Mouse (Mus musculus): ENCODE data around the gene Idh3g. TPM values are rescaled to one million over a fixed set of nuclear protein-coding genes. Genes with fewer than 3 reads are reported as not detected.

The Idh3g gene
- polyA plus RNA-seq (2014; fragmentation: Nextera tagmentation; extraction: Ambion mirVana): 191 and 206 TPM in 2 replicates

DNA sequence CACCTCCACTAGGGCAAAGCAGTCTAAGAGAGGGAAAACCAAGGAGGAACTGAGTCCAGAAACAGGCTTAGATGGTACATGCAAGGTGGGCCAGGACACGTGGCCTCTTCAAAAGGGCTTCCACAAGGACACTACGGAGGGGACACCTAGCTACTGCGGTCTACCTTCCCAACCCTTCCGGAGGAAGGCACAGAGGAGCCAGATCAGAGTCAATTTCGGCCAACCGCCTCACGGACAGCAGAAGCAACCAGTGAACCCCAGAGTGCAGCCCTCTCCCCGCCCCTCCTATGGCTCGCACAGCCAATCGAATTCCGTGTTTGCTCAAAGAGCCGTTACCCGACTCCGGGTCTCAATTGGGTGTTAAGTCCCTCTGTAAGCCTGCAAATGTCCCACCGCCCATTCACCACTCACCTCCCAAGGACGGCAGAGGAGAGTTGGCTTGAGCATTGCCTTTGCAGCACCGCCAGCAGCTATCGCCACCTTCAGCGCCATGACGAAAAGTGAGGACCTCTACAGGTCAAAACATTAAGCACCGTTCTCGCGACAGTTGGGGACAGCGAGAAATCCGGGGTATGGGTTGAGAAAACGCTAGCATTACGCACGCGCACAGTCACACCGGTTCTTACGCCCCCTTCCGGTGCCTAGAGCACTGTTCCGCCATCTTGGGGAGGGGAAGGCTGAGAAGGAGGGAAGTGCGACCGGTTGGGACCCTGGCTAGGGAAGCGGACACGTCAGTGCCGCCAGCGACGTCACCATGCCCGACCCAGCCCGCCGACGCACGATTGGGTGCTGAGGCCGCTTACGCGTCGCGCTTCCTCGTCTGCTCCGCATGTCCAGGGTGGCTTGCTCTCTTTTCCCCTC lies at the start of gene Idh3g, which contains the start of gene Ssr4:
TSS of gene Idh3g (minus strand) at position 534 of the 861 bp plus-strand sequence.
TSS of gene Ssr4 (plus strand) at position 665 of the 861 bp plus-strand sequence.
- peak; percentile 97 for ATAC-seq (ENCODE audit: low FRiP score)
- Histone ChIP-seq H3K4me3 (ENCODE audit: low read depth, low read length) (peak within 1 kb of the TSS; percentile 54), H3K9ac (ENCODE audit: low read depth, low read length) (peak within 1 kb of the TSS; percentile 71), H3K4me2 (replicated peaks; ENCODE audit: low read depth, low read length) (peak within 1 kb of the TSS; percentile 55), H3K4me1 (replicated peaks; ENCODE audit: control insufficient read depth, insufficient read depth, low read length) (no peaks in the 10 kb centered on the region), H3K36me3 (ENCODE audit: control insufficient read depth, insufficient read depth, low read length) (no peaks in the 10 kb centered on the region), H3K9me3 (ENCODE audit: control insufficient read depth, low read length) (no peaks in the 10 kb centered on the region), H3K27me3 (ENCODE audit: control insufficient read depth, insufficient read depth, low read length) (no peaks in the 10 kb centered on the region), H3K27ac (ENCODE audit: low read depth, low read length) (peak within 1 kb of the TSS; percentile 64)
- WGBS: 9% methylated on average over 47 of the region's 52 CpGs
- peak; percentile 94 for DNase-seq (ENCODE audit: low spot score)

DNA sequence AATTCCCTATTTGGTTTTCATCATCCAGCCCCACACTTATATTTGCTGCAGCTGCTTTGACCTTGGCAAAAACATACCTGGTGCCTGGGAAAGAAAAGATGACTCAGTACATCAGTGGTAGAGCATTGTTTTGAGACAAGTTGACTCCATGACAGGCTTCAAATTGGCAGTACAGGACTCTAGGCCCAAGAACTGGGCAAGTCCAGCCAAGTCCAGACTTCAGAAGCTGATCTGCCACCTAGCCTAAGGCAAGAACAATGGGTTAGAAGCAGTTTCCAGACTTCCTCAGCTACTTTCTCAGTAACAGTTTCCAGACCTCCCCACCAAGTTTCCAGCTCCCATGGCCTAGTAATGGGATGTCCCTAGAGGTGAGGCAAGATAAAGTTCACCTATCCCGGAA lies 49.0 kb upstream of the Idh3g start:
- DNase-seq (ENCODE audit: low spot score) (no peak), ATAC-seq (ENCODE audit: low FRiP score) (no peak)
- Histone ChIP-seq H3K4me3 (ENCODE audit: low read depth, low read length) (no peak overlapping the region), H3K4me2 (replicated peaks; ENCODE audit: low read depth, low read length) (no peak overlapping the region), H3K27me3 (ENCODE audit: control insufficient read depth, insufficient read depth, low read length) (no peaks in the 10 kb centered on the region), H3K9me3 (ENCODE audit: control insufficient read depth, low read length) (no peaks in the 10 kb centered on the region), H3K9ac (ENCODE audit: low read depth, low read length) (no peak overlapping the region), H3K27ac (ENCODE audit: low read depth, low read length) (no peak overlapping the region), H3K36me3 (ENCODE audit: control insufficient read depth, insufficient read depth, low read length) (no peaks in the 10 kb centered on the region), H3K4me1 (replicated peaks; ENCODE audit: control insufficient read depth, insufficient read depth, low read length) (no peaks in the 10 kb centered on the region)
- 92% methylated on average over 1 of the region's 1 CpGs for WGBS

DNA sequence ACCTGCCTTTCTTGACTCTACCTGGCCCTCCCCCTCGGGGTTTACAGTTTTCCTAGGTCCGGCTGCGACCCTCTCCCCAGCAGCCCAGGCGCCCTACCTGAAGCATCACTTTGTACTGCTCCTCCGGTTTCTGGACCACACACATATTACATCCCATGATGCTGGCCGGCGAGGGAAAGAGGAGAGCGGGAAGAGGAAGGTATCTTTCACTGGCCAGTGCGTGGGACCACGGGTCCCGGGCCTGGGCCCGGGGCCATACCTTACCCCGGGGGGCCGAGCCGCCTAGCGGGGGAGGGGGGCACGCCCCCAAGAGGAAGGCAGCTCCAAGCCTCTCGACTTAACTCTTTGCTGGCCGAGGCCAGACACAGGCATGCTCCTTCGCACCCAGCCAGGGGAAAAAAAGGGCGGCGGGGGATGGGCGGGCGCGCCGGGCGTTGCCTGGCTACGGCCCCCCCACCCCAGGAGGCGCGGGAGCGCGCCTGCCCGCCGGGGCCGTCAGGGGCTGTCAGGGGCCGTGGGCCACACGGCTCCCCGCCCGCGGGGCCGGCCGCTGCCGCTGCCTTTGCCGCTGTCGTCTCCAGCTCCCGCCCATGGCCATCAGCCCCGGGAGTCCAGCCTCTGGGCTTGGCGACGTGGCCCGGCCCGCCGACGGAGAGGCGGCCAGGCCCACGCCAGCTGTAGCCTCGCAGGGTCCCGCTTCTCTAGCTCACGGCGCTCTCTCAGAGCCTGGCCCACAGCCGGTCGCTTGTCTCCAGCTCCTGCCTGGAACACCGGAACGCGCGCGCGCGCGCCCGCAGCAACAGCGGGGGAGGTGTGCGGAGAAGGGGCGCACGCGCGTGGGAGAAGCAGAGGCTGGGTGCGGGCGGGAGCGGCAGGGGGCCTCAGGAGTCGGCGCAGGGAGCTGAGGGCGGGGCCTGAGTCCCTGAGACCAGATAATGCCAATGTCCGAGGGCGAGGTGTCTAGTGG lies 37.8 kb upstream of the Idh3g start, which contains the start of gene Pdzd4:
TSS of gene Pdzd4 (minus strand) at position 785 of the 967 bp plus-strand sequence.
- Histone ChIP-seq H3K27me3 (ENCODE audit: control insufficient read depth, insufficient read depth, low read length) (peaks cover 4% of the 10 kb centered on the region; the same call in 1 of the 2 replicates), H3K36me3 (ENCODE audit: control insufficient read depth, insufficient read depth, low read length) (no peaks in the 10 kb centered on the region), H3K27ac (ENCODE audit: low read depth, low read length) (peak within 1 kb of the TSS; percentile 72), H3K9me3 (ENCODE audit: control insufficient read depth, low read length) (no peaks in the 10 kb centered on the region), H3K4me1 (replicated peaks; ENCODE audit: control insufficient read depth, insufficient read depth, low read length) (no peaks in the 10 kb centered on the region), H3K9ac (ENCODE audit: low read depth, low read length) (peak within 1 kb of the TSS; percentile 71), H3K4me3 (ENCODE audit: low read depth, low read length) (peak within 1 kb of the TSS; percentile 57), H3K4me2 (replicated peaks; ENCODE audit: low read depth, low read length) (peak within 1 kb of the TSS; percentile 63)
- DNase-seq (ENCODE audit: low spot score) (peak; percentile 77), ATAC-seq (ENCODE audit: low FRiP score) (peak; percentile 86)
- WGBS: 14% methylated on average over 61 of the region's 84 CpGs

- H3K9me3 ChIP-seq (ENCODE audit: control insufficient read depth, low read length): no peaks in the 10 kb centered on the region
- peaks cover 4% of the 10 kb centered on the region; the same call in 1 of the 2 replicates for H3K27me3 ChIP-seq (ENCODE audit: control insufficient read depth, insufficient read depth, low read length)
- no peak overlapping the region; the same call in 1 of the 2 replicates for H3K27ac ChIP-seq (ENCODE audit: low read depth, low read length)
- DNase-seq (ENCODE audit: low spot score) (peak; percentile 25), ATAC-seq (ENCODE audit: low FRiP score) (peak; percentile 63)
- H3K4me2 ChIP-seq (replicated peaks; ENCODE audit: low read depth, low read length): peak overlapping the region; percentile 63
- peak overlapping the region; percentile 71; the same call in 1 of the 2 replicates for H3K9ac ChIP-seq (ENCODE audit: low read depth, low read length)
- 8% methylated on average over 17 of the region's 17 CpGs for WGBS
- H3K36me3 ChIP-seq (ENCODE audit: control insufficient read depth, insufficient read depth, low read length): no peaks in the 10 kb centered on the region
- H3K4me3 ChIP-seq (ENCODE audit: low read depth, low read length): peak overlapping the region; percentile 57
- H3K4me1 ChIP-seq (replicated peaks; ENCODE audit: control insufficient read depth, insufficient read depth, low read length): no peaks in the 10 kb centered on the region
Measured at GRCm38 (mm10) chrX:73823747-73824146, 37.0 kb upstream of the Idh3g start.

- Histone ChIP-seq H3K36me3 (ENCODE audit: control insufficient read depth, insufficient read depth, low read length) (no peaks in the 10 kb centered on the region), H3K4me3 (ENCODE audit: low read depth, low read length) (no peak overlapping the region), H3K9me3 (ENCODE audit: control insufficient read depth, low read length) (no peaks in the 10 kb centered on the region), H3K4me2 (replicated peaks; ENCODE audit: low read depth, low read length) (no peak overlapping the region), H3K27me3 (ENCODE audit: control insufficient read depth, insufficient read depth, low read length) (no peaks in the 10 kb centered on the region), H3K27ac (ENCODE audit: low read depth, low read length) (no peak overlapping the region), H3K9ac (ENCODE audit: low read depth, low read length) (no peak overlapping the region), H3K4me1 (replicated peaks; ENCODE audit: control insufficient read depth, insufficient read depth, low read length) (no peaks in the 10 kb centered on the region)
- ATAC-seq (ENCODE audit: low FRiP score): no peak
- WGBS: 54% methylated on average over 3 of the region's 3 CpGs
- DNase-seq (ENCODE audit: low spot score): no peak
Measured at GRCm38 (mm10) chrX:73816596-73817314, 30.1 kb upstream of the Idh3g start.

GRCm38 (mm10) chrX:73815072-73815471 lies 28.4 kb upstream of the Idh3g start:
- peak; percentile 69; the same call in 1 of the 2 replicates for ATAC-seq (ENCODE audit: low FRiP score)
- no peak overlapping the region for H3K27ac ChIP-seq (ENCODE audit: low read depth, low read length)
- peak overlapping the region; percentile 22 for H3K4me3 ChIP-seq (ENCODE audit: low read depth, low read length)

GRCm38 (mm10) chrX:73805814-73806213 lies 19.1 kb upstream of the Idh3g start:
- no peak for ATAC-seq (ENCODE audit: low FRiP score)
- WGBS: 67% methylated on average over 1 of the region's 1 CpGs
- Histone ChIP-seq H3K9me3 (ENCODE audit: control insufficient read depth, low read length) (no peaks in the 10 kb centered on the region), H3K27ac (ENCODE audit: low read depth, low read length) (no peak overlapping the region), H3K4me3 (ENCODE audit: low read depth, low read length) (no peak overlapping the region), H3K4me2 (replicated peaks; ENCODE audit: low read depth, low read length) (no peak overlapping the region), H3K4me1 (replicated peaks; ENCODE audit: control insufficient read depth, insufficient read depth, low read length) (no peaks in the 10 kb centered on the region), H3K9ac (ENCODE audit: low read depth, low read length) (no peak overlapping the region), H3K27me3 (ENCODE audit: control insufficient read depth, insufficient read depth, low read length) (no peaks in the 10 kb centered on the region), H3K36me3 (ENCODE audit: control insufficient read depth, insufficient read depth, low read length) (no peaks in the 10 kb centered on the region)
- DNase-seq (ENCODE audit: low spot score): no peak

More at GRCm38 (mm10) chrX:73815072-73815471, 28.4 kb upstream of the Idh3g start:
- H3K36me3 ChIP-seq (ENCODE audit: control insufficient read depth, insufficient read depth, low read length): no peaks in the 10 kb centered on the region
- 16% methylated on average over 14 of the region's 14 CpGs for WGBS
- peak overlapping the region; percentile 33 for H3K4me2 ChIP-seq (replicated peaks; ENCODE audit: low read depth, low read length)
- H3K4me1 ChIP-seq (replicated peaks; ENCODE audit: control insufficient read depth, insufficient read depth, low read length): no peaks in the 10 kb centered on the region
- H3K9ac ChIP-seq (ENCODE audit: low read depth, low read length): peak overlapping the region; percentile 64
- no peaks in the 10 kb centered on the region for H3K27me3 ChIP-seq (ENCODE audit: control insufficient read depth, insufficient read depth, low read length)
- H3K9me3 ChIP-seq (ENCODE audit: control insufficient read depth, low read length): no peaks in the 10 kb centered on the region
- peak; percentile 65 for DNase-seq (ENCODE audit: low spot score)

GRCm38 (mm10) chrX:73798502-73798901 lies 11.8 kb upstream of the Idh3g start:
- no peaks in the 10 kb centered on the region for H3K9me3 ChIP-seq (ENCODE audit: control insufficient read depth, low read length)
- H3K27me3 ChIP-seq (ENCODE audit: control insufficient read depth, insufficient read depth, low read length): no peaks in the 10 kb centered on the region
- peak; percentile 79 for ATAC-seq (ENCODE audit: low FRiP score)
- no peaks in the 10 kb centered on the region for H3K36me3 ChIP-seq (ENCODE audit: control insufficient read depth, insufficient read depth, low read length)
- H3K27ac ChIP-seq (ENCODE audit: low read depth, low read length): no peak overlapping the region
- no peaks in the 10 kb centered on the region for H3K4me1 ChIP-seq (replicated peaks; ENCODE audit: control insufficient read depth, insufficient read depth, low read length)
- H3K4me2 ChIP-seq (replicated peaks; ENCODE audit: low read depth, low read length): no peak overlapping the region
- no peak overlapping the region for H3K9ac ChIP-seq (ENCODE audit: low read depth, low read length)
- peak; percentile 76 for DNase-seq (ENCODE audit: low spot score)
- H3K4me3 ChIP-seq (ENCODE audit: low read depth, low read length): no peak overlapping the region
- 49% methylated on average over 9 of the region's 9 CpGs for WGBS

Measured in hindbrain, embryonic 11.5 days (tissue).